Mouse (Mus musculus) embryo, embryonic 9.5 days (tissue): ENCODE data around the gene Kif2c.

Experiments
- DNase-seq: peaks from one replicate; pipeline ENCODE4 v3.0.0-alpha.2; 2017; ENCODE audit errors: extremely low spot score

Kif2c gene

DNA sequence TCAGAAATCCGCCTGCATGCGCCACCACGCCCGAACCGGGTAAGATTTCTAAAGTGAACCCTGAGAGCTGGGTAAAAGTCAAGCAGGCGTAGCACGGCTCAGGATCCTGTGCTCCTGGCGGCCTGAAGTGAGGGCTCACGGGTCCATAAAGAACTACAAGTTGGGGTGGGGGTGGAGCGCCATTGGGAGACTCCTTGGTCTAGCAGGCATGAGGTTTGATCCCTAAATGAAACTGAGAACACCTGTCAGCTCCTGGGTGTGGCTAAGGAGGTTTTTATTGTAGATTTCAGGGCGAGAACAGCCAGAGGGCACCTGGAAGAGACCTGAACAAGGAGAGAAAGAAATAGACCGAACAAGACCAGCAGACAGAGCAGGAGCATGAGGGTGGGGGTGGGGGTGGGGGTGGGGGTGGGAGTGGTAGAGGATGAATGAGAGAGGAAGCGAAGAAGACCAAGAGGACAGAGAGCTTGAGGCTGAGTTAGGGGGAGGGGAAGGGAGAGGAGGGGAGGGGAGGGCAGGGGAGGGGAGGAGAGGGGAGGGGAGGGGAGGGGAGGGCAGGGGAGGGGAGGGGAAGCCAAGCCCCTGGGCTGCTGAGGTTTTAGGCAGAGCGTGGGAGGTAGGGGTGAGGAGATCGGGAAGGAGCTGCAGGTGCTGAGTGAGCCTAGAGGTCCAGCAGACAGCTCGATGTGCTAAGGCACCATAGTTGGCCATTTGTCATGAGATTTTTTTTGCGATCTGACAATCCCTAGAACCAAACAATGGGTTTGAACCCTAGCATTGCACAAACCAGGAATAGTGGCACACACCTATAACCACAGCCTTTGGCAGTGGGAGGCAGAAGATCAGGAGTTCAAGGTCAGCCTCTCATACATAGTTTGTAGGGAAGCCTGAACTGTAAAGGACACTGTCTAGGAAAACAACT lies 43.9 kb downstream of the Kif2c start:
- no peak for DNase-seq

DNA sequence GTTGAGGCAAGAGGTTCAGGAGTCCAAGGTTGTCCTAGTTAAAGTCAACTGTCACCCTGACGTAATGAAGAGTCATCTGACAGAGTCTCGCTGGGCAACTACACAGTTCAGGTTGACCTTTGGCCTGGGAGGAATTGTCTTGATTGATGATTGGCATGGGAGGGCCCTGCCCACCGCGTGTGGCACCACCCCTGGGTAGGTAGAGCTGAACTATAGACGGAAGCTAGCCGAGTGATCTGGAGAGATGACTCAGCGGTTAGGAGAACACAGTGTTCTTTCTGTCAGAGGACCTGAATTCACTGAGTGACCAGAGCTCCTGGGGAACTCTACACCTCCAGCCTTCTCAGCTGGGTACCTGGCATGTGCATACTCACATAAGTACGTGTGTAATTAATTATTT lies 46.4 kb downstream of the Kif2c start:
- no peak for DNase-seq

DNA sequence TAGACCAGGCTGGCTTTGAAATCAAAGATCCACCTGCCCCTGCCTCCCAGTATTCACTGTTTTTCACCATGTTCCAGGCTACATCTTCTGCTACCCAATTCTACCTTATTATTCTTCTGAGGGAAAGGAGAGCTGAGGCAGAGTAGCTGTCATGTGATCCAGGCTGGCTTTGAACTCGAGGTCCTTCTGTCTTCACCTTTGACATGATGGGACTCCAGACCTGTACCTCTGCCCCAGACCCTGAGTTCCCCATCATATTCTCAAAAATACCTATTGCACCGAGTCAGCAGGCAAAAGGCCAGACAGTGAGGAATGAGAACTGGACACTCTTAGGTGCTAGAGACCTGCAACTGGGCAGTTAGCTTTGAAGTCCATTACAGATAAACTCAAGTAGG lies 47.8 kb downstream of the Kif2c start:
- DNase-seq = no peak

DNA sequence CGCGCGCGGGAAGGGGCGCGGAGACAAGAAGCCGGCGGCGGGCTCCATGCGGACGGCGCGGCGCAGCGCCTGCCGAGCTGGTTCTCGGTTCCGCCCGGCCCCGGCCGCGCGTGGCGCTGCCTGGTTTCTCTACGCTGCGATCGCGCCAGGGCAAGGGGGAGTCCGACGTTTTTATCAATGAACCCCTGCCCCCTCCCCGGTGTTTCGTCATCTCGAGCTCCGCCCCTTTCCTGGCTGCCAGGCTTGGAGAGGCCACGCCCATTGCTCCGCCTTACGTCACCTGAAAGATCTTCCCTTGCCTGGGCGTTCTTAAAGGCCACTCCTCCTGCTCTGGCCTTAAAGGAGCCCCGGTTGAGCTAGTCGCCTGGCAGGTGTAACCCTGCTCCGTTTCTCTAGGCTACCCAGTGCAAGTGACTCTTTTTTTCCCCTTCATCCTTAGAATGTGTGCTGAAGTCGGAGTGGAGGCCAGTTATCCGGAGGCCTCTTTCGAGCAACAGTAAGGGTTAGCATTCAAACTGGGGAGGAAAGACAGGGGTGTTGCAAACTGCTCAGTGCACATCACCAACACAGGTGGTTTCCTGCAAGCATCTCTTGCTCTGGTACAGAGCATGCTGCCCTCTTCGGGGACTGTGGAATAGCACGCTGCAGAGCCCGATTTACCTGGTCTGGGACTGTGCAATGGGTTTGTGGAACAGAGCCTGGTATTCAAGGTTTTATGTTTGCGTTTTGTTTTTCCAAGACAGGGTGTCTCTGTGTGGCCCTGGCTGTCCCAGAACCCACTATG lies 48.4 kb downstream of the Kif2c start, which contains the start of gene Plk3:
TSS of gene Plk3 (minus strand) at position 147 of the 784 bp plus-strand sequence.
- DNase-seq = peak; percentile 95

DNA sequence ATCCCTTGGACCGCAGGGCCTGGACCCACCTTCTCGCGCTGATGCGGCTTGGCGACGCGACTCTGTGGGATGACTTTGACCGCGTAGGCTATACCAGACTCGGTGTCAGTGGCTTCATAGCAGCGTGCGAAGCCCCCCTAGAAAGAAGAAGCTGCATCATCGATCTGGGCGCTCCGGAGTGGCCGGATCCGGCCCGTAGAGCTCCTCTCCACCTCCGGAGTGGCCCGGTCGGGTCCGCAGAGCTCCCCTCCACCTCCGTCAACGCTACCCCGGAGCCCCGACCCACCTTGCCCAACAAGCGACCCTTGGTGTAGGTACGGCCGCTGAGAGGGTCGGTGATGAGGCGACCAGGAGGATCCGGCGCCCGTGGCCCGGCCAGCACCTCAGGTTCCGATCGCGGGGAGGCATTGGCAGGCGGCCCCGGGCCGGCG lies 49.1 kb downstream of the Kif2c start:
- no peak for DNase-seq

DNA sequence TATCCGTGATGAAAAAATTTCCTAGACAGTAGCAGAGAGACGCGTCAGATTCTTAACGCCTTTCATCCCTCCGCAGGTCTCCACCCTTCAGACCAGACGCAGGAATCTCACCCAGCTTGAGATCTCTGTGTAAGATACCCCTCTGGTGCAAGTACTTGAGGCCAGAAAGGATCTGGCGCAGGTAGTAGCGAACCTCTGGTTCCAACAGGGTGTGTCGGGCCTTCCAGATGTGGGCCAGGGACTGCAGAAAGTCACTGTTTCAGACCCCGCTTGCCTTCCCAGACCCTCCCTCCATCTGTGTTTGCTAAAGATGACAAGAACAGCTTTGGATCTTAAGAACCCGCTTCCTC lies 49.7 kb downstream of the Kif2c start:
- no peak for DNase-seq

DNA sequence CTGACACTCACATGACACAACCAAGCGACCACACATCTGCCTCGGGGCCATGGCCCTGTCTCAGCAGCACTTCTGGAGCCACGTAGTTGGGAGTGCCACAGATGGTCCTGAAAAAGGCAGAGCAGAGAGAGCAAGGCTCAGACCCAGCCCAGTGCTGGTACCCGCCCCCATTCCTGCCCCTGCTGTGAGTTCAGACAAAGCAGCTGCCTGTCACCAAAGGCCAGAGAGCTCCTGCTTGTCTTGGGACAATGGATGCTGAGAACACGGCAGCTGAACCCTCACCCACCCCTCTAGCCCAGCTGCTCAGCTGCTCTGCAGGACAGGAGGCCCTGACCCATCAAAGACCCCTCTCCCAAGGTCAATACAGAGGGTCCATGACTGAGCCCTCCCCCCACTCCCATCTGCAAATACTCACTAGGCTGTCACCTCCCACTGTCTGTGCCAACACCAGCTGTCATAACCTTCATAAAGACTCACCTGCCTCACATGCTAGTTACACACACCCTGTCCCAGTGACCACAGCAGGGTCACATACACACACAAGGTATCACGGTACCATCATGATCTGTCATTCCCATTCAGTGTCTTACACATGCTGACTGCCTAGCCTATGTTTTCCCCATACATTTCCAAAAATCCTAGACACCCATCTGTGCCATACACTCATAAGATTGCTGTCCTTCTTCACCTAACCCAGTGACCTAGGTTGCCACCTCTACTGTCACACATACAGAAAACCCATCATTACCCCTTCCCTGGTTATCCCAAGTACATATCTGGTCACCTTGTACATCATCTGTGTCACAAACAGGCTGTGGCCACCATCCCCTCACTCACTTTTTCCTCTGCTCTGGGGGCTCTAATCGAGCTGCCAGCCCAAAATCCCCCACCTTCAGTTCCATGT lies 50.3 kb downstream of the Kif2c start:
- DNase-seq = peak; percentile 73

DNA sequence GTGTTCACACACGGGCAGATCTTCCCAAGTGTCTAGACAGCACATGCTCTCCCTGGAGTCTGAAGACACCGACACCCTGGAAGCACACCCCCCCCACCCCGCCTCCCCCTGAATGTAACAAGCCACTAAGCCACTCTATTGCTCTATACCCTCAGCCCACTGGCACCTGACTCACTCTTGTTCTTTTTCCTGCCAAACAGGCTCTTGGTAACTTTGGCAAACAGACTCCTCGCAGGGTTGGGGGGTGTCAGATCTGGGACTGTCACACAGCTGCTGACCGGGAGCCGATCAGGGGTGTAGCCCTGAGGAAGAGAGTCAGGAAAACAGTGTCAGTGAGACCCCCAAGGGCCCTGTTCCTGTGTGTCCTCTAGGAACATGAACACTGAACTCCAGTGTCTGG lies 51.2 kb downstream of the Kif2c start:
- no peak for DNase-seq

DNA sequence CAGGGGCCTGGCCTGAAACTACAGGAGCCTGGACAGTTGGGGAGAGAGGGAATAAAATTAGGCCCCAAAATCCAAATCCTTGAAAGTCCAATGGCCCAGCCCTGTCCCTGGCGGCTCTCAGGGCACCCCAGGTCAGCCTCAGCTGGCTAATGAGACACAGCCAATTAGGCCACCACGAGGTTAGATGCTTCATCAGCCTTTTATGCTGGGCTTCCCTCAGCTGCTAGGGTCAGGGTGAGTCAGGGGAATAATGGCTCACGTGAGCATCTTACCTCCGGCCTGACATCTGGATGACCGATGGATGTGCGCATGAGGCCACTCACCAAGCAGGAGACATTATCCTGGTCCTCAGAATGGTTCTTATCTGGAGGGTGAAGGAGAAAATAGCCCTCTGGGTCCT lies 51.6 kb downstream of the Kif2c start:
- DNase-seq = no peak

DNA sequence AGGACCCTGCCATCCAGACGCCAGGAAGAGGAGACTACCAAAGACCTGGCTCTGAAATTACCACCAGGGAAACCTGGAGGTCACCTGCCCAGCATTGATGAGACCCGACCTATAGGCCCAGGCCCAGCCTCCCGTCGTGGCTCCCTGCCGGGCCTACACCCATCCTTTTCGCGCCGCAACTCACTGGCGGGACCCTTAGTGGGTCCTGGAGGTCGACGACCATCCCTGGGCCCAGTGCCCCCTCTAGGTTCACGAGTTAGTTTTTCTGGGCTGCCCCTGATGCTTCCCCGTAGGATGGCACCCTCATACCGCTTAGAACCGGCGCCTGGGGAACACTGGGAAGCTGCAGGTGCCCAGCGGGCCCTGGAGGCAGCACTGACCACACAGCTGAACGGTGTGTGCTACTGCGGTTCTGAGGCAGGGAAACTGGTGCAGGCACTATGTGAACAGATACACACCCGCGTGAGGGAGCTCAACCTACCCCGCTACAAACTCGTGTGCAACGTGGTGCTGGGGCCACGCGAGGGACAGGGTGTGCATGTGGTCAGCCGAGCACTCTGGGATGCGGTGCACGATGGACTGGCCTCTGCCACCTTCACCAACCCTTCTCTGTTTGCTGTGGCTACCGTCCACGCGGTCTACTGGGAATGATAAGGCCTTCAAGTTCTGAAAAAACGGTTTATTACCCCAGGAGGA lies 54.3 kb downstream of the Kif2c start:
- DNase-seq = no peak

DNA sequence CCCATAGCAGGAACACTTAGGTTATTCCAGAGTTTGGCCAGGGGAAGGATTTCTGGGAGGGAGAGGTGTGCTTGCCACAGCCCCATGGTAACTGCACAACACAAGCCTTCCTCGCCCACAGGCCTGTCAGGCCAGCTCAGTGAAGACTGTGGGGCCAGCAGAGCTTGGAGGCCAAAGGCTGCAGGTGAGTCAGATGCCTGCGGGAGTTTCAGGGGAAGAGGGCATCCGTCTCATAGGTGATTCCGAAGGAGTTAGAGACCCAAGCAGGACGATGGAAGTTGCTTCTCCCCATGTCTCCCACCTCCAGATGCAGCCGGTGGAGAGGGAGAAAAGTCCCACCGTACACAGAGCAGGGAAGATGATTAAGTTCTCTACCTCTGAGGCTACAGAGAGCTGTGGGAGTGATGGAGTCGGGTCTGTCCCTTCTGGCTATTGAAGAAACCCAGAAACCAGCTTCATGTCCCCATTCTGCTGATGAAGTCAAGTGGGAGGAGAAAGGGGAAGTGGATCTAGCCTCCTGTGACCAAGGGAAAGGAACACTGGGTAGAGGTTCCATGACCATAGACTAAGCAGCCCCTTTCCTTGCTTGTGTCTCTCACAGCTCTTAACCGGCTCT lies 55.7 kb downstream of the Kif2c start, which contains the start of gene Tctex1d4:
TSS of gene Tctex1d4 (plus strand) at position 120 of the 616 bp plus-strand sequence.
- no peak for DNase-seq

DNA sequence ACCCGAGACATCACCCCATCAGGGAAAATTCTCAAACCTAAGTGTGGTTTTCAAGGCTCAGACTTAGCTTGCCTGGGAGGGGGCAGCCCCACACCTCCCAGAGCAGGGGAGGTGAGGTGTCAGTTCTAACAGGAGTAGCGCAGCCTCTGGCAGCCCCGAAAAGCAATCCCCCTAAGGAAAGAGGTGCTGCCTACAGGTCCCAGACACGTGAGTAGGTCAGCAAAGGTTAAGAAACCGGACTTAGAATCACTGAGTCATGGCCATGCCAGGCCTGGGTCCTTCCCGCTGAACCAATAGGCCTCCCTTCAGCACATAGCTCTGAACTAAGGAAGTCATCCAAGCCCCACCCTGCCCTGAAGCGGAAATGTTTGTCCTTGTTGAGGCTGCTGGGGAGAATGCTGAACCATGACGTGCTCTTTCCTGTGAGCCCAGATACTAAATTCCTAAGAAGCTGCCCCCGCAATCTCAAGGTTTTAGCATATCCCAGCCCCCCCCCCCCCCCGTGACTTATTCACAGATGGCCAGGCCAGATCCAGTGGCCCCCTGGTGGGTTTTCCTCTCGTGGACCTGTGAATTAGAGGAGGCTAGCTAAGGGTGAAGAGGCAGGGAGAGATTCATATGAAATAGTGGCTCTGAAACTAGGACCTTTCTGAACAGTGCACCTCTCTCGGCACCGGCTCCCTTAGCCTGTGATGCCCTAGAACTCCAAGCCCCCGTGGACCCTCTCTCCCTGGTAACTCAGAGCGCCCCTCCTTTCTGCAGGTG lies 56.3 kb downstream of the Kif2c start:
- DNase-seq = no peak

DNA sequence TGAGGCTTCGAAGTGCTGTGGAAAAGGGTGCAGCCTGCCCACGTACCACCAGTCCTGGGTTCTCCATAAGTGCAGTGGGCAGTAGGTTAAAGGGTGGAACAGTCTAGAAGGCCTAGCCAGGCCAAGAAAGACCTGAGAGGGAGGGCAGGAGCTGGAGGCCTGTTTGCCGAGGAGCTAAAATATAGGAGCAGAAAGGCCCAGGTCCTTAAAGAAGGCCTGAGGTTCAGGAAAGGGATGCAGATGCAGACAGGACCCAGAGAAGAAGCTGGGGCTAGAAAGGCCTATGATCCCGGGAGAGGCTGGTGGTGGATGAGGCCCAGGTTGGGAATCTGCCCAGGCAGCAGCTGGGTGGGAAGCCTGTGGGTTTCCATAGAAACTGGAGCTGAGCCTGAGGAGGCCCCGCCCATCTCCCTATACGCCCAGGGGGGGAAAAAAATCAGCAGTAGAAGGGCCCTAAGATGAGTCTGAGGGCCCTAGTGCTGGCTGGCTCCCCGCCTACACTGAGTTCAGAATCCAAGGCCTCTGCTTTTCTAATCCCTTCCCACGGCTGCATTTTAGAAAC lies 57.0 kb downstream of the Kif2c start, which contains the start of gene Btbd19:
TSS of gene Btbd19 (minus strand) at position 378 of the 562 bp plus-strand sequence.
- DNase-seq = peak; percentile 49

DNA sequence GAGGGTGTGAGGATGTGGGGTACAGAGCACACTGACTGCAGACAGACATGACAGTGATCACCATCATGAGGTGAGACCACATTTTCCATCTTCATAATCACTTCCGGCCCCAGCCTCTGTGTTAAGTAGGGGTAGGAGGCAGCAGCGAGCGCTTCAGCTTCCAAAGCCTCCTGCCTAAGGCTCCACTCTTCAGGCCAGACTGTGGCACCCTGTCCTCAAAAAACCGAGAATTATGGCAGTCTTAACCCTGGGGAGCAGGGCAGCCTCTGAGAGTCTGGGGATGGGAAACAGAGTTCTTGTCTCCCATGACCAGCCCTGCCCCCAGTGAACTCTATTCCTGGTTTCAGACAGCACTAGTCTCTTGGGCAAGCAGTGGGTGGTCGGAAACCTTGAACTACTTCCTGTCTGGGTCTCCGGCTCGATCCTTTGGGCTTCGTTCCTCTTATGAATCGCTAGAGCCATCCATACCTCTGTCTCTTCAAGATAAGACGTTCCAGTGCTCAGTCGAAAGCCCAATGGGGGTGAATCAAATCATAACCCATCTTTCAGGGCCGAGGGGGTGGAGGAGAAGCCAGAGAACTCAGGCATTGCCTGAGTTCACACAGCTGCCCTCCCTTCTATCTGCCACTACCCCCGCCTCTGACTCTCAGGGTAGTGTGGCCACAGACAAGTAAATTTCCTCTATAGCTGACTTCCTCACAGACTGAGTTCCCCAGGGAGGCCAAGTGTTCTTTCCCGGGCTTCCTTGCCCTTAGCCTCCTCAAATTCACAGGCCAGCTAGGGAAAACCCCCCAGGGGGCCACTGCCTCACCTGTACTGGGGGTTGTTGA lies 57.7 kb downstream of the Kif2c start:
- DNase-seq = no peak

DNA sequence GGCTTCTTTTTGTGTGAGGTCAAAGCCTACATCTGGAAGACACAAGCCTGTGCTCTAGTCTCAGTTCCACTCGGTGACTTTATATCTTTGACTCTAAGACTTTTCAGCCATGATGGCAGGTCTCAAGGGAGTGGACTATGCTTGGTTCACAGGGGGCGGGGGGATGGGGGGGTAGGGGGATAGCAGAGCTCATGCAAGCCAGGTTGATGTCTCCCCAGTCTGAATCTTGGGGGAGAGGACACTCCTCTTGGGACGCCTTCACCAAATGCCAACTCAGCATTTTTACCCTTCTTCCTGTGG lies 58.3 kb downstream of the Kif2c start:
- no peak for DNase-seq

DNA sequence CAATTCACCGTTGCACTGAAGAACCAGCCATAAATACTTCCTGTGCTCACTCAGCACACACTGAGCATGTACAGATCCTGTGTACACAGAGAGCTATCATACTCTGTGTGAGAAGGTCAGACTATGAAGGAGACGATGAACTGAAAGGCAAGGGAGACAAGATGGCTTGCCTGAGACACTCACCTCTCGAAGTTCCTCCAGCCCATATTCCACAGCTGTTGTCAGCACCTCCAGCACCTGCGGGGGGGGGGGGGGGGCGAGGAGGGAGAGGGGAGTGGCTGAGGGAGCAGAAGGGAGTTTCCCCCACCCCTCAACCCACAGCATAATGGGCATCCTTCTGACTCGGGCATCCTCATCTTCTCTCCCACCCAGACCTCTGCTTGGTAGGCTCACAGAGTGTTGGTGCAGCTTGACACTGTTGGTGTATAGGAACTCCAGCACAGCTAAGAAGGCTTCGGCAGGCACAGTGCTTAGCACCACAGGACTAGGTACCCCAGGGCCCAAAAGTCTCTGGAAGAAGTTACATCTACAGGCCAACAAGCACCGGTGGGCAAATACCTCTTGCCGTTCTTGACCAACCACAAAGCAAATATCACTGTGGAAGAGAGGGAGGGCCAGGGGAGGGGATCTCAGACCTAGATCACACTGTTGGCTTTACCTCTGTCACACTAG lies 58.8 kb downstream of the Kif2c start:
- no peak for DNase-seq

DNA sequence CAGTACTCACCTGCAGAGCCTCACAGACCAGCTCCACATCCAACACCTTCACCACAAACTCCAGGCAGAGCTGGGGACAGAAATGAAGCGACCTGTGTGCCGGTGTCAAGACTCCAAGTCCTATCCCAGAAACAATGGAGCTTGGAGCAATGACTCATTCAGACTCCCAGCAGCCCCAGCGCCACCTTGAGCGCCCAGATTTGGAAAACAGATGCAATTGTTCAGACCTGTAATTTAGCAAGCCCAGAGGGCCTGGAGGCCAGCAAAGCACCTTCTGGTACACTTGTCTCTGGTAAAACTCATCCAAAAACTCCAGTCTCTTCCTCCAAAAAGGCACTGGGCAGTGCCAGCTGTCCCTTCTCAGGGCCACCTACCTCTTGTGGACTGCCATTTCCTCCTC lies 60.2 kb downstream of the Kif2c start:
- DNase-seq = no peak
